Mouse (Mus musculus): ENCODE data around the gene Bcor. TPM values are rescaled to one million over a fixed set of nuclear protein-coding genes. Genes with fewer than 3 reads are reported as not detected.

Gene Bcor
- total and polyA plus RNA-seq, 3 experiments: 44.6 to 88.7 (median 61.6) TPM

DNA sequence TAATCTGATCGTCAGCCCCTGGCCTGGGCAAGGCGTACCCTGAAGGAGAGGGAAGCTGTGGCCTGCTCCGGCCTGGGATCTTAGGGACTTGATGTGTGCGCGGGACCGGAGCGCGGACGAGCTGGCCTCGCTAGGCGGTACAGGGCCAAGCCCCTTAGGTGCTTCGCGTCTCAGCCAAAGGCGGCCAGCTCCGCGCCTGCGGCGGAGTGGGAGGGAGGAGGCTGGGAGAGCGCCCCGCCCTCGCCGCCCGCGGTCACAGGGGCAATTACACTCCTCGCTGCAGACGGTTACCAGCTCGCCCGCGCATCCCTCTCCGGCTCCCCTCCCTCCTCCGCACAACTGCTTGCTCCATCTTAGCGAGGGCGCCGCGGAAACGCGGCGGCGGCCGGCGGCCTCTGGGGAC is 161.2 kb downstream of the Bcor start:
- Histone ChIP-seq H3K9me3 (replicated peaks; ENCODE audit: insufficient read depth, low read length) (no peaks in the 10 kb centered on the region), H3K79me2 (ENCODE audit: control insufficient read depth, insufficient read depth, low read length, poor library complexity) (peaks cover 10% of the 10 kb centered on the region; the same call in 1 of the 2 replicates), H3K27me3 (ENCODE audit: control insufficient read depth in 1 of 2, insufficient read depth in 2 of 2, low read length in 2 of 2) (no peaks in the 10 kb centered on the region), H3K9ac (ENCODE audit: control insufficient read depth, low read depth, low read length, poor library complexity, severe bottlenecking) (peak overlapping the region; percentile 93), H3K4me3 (ENCODE audit: control insufficient read depth in 1 of 2, insufficient read depth in 1 of 2, low read depth in 2 of 2, low read length in 2 of 2) (peak overlapping the region; percentile 66 to 68), H3K27ac (ENCODE audit: control insufficient read depth, low read depth, low read length) (peak overlapping the region; percentile 92), H3K4me1 (ENCODE audit: control insufficient read depth in 1 of 2, insufficient read depth in 2 of 2, low read length in 2 of 2) (peaks cover 22 to 57% of the 10 kb centered on the region in 2 experiments), H3K36me3 (ENCODE audit: control insufficient read depth in 1 of 2, insufficient read depth in 2 of 2, low read length in 2 of 2) (peaks cover 0 to 45% of the 10 kb centered on the region in 2 experiments; a peak in 2 of 4 replicates)
- peak; percentile 91 for DNase-seq (ENCODE audit: low read depth, low spot score)
- TF ChIP-seq TAL1 (IDR thresholded peaks at IDR 0.05; ENCODE audit: low read length) (no peak), NRF1 (IDR thresholded peaks at IDR 0.05; ENCODE audit: insufficient read depth, low read depth, low read length, poor library complexity, severe bottlenecking) (peak; percentile 48; the same call in 1 of the 2 replicates), MYC (IDR thresholded peaks at IDR 0.05; ENCODE audit: low read depth, low read length) (no peak), ZKSCAN1 (IDR thresholded peaks at IDR 0.05; ENCODE audit: low read depth, low read length) (no peak), HCFC1 (IDR thresholded peaks at IDR 0.05; ENCODE audit: low read depth, low read length) (0 out of 2 replicates have a peak, but pooled peaks have one; percentile 26), MAX (IDR thresholded peaks at IDR 0.05; ENCODE audit: low read length) (no peak), USF2 (IDR thresholded peaks at IDR 0.05; ENCODE audit: borderline replicate concordance in 1 of 2, insufficient read depth in 1 of 2, low read depth in 1 of 2, low read length in 2 of 2) (no peak), USF1 (IDR thresholded peaks at IDR 0.05; ENCODE audit: low read depth, low read length) (peak; percentile 47; the same call in 1 of the 2 replicates), TCF12 (IDR thresholded peaks at IDR 0.05; ENCODE audit: low read depth, low read length) (peak; percentile 52; the same call in 1 of the 2 replicates), SMC3 (IDR thresholded peaks at IDR 0.05; ENCODE audit: low read depth, low read length) (no peak), MAFK (IDR thresholded peaks at IDR 0.05; ENCODE audit: borderline replicate concordance, low read depth, low read length) (no peak), POLR2A (IDR thresholded peaks at IDR 0.05; ENCODE audit: control insufficient read depth in 1 of 2, insufficient read depth in 1 of 2, low read depth in 1 of 2, low read length in 2 of 2, poor library complexity in 1 of 2) (peak in 1 of 2 experiments; percentile 79; a peak in 2 of 4 replicates), CTCF (IDR thresholded peaks at IDR 0.05 in 2 of 3, conservative IDR thresholded peaks at IDR 0.05 in 1 of 3; ENCODE audit: control insufficient read depth in 1 of 3, insufficient read depth in 1 of 3, low read depth in 2 of 3, low read length in 3 of 3, poor library complexity in 1 of 3, severe bottlenecking in 1 of 3) (no peak), CHD1 (IDR thresholded peaks at IDR 0.05; ENCODE audit: low read depth, low read length) (no peak), RAD21 (IDR thresholded peaks at IDR 0.05; ENCODE audit: low read depth, low read length) (no peak), E2F4 (IDR thresholded peaks at IDR 0.05; ENCODE audit: borderline replicate concordance, low read depth, low read length) (no peak), GABPA (IDR thresholded peaks at IDR 0.05; ENCODE audit: low read depth, low read length) (no peak), KAT2A (conservative IDR thresholded peaks at IDR 0.05; ENCODE audit: low read depth, low read length) (no peak), GATA1 (IDR thresholded peaks at IDR 0.05; ENCODE audit: low read depth, low read length) (no peak), EP300 (IDR thresholded peaks at IDR 0.05; ENCODE audit: low read depth in 1 of 2, low read length in 2 of 2) (peak in 1 of 2 experiments; percentile 38; a peak in 3 of 4 replicates), MEF2A (IDR thresholded peaks at IDR 0.05; ENCODE audit: extremely low read depth, insufficient replicate concordance, low read depth, low read length, poor library complexity, severe bottlenecking) (no peak), UBTF (IDR thresholded peaks at IDR 0.05; ENCODE audit: borderline replicate concordance, insufficient read depth, low read depth, low read length) (no peak), MAZ (IDR thresholded peaks at IDR 0.05; ENCODE audit: low read depth, low read length) (peak; percentile 83; the same call in 1 of the 2 replicates), ZMIZ1 (IDR thresholded peaks at IDR 0.05; ENCODE audit: low read depth, low read length) (no peak), ZC3H11A (IDR thresholded peaks at IDR 0.05; ENCODE audit: low read depth, low read length) (no peak), NELFE (IDR thresholded peaks at IDR 0.05; ENCODE audit: low read depth, low read length) (peak; percentile 66), POLR2AphosphoS5 (IDR thresholded peaks at IDR 0.05; ENCODE audit: borderline replicate concordance, low read depth, low read length) (no peak), TBP (IDR thresholded peaks at IDR 0.05; ENCODE audit: low read depth, low read length) (peak; percentile 65; the same call in 1 of the 2 replicates), POLR2AphosphoS2 (IDR thresholded peaks at IDR 0.05; ENCODE audit: low read length) (peak; percentile 80; the same call in 1 of the 2 replicates), MYB (IDR thresholded peaks at IDR 0.05; ENCODE audit: low read depth, low read length) (peak; percentile 62; the same call in 1 of the 2 replicates), MXI1 (IDR thresholded peaks at IDR 0.05; ENCODE audit: low read depth, low read length) (no peak), CHD2 (IDR thresholded peaks at IDR 0.05; ENCODE audit: low read length) (no peak), ZNF384 (IDR thresholded peaks at IDR 0.05; ENCODE audit: low read depth, low read length) (no peak), SIN3A (IDR thresholded peaks at IDR 0.05; ENCODE audit: low read length) (peak; percentile 17; the same call in 1 of the 2 replicates), BHLHE40 (IDR thresholded peaks at IDR 0.05; ENCODE audit: borderline replicate concordance, low read depth, low read length) (no peak), JUND (IDR thresholded peaks at IDR 0.05; ENCODE audit: low read depth, low read length) (no peak), ELF1 (IDR thresholded peaks at IDR 0.05; ENCODE audit: low read depth, low read length) (no peak)
